Mouse (Mus musculus) layer of hippocampus, postnatal 36 days (tissue): ENCODE data around the gene Kifap3. TPM values are rescaled to one million over a fixed set of nuclear protein-coding genes. Genes with fewer than 3 reads are reported as not detected.
A peak's percentile ranks its signal among the peaks of the same experiment; 100 is the strongest.

Source experiments
- DNase-seq, 2 experiments: peaks; one replicate each; pipeline ENCODE4 v3.0.0; 2022
- total RNA-seq, 2 experiments: library from RNA; stranded (reverse); gene quantifications; 2 replicates each; pipeline ENCODE4 v1.2.3; 2021

Kifap3 gene
- total RNA-seq, 2 experiments from 2014 or later = 172 to 194 TPM

DNA sequence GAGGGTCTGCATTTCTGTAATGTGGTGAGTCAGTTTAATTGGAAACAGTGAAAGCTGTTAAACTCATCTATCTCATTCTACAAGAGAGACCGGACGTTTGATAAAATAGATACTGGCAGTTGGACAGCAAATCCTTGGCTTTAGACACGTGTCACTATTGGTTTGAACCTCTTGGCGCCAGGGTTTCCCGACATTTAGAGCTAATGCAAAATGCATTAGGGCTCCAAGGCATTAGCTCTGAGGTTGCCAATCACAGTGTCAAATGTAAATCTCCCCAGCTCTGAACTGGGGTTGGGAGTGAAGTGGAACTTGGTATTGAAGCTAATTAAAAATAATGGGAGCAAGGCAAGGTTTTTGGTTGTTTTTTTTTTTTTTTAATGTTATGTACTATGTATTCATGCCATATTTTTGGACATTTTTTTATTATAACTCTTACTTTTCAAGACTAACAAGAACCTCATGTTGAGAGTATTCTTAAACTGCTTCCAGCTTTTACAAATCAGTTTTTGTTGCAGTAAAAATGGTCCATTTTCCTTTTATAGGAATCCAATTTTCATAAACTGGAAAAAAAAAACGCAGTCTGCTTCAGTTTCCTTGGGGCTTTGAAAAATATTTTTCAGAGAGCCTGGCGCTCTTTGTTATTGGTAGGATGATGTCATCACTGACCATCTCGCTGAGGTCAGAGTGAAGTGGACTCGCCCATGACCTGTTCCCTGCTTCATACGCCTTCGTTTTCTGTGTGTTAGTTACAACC is 114.6 kb downstream of the Kifap3 start:
- no peak for DNase-seq

DNA sequence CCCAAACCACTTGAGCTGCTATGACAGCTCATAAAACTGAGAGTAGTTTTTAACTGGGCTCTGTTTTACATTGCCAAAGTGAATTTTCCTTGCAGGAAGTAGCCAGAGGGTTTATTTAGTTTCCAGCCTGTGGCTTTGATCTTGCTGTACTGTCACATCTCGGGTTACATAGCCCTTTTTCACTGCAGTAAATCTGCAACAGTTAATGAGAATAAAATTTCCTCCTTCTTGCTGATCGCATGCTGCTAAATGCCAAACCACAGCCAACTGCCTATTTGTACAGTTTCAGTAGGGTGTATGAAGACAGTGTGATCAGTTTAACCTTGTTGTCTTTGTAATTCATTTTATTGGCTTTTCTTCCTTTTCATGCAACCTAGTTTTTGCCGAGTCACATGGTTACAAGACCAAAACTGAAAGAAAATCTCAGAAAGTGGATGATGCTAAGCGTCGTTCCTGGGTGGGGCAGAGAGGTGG is 118.9 kb downstream of the Kifap3 start:
- no peak for DNase-seq

DNA sequence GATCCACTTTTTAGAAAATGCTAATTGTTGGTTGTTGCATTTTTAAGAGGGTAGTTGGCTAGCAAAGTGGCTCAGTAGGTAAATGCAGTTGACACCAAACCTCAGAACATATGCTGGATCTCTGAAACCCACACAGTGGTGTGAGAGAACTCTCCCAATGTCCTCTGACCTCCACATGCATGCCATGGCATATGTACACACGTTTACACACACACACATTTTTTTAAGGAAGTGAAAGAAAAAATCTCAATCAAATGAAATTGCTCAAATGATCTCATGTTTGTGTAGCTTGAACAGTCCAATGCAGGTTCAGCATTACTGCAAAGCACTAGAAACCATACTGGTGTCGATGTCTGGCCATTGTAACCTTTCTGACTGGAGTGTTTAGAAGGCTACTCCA is 120.2 kb downstream of the Kifap3 start:
- DNase-seq = no peak

DNA sequence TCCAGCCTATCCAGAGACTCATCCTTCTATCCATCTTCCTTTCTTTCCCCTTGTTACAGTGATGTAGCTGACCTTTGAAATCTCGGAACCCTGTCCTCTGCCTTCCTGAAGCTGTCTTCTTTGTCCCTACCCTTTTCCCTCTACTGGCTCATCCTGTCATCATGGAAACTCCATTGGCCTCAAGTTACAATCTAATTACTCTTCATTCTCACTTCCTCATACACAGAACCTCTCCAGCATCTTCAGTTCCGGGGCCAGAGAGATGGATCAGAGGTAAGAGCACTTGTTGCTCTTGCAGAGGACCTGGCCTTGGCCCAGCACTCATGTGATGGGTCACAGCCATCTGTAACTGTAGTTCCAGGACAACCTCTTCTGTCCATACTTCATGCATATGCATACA is 120.8 kb downstream of the Kifap3 start:
- DNase-seq = no peak

DNA sequence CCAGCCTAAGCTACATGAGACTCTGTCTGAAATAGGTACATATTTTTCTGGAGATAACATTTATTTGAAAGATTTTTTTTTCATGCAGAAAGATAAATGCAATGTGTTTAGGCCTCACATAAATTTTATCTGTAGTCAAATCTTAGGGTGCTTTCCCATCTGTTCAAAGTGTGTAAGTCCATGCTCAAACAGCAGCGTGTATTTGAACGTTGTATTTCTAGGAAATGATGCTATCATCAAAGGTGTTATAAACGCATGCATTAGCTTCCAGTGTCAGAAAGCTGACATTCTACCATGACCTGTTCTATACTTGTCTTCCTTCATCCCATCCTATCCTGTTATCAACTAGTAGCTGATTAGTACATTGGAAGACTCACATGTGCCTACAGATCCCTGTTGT is 124.0 kb downstream of the Kifap3 start:
- no peak for DNase-seq

DNA sequence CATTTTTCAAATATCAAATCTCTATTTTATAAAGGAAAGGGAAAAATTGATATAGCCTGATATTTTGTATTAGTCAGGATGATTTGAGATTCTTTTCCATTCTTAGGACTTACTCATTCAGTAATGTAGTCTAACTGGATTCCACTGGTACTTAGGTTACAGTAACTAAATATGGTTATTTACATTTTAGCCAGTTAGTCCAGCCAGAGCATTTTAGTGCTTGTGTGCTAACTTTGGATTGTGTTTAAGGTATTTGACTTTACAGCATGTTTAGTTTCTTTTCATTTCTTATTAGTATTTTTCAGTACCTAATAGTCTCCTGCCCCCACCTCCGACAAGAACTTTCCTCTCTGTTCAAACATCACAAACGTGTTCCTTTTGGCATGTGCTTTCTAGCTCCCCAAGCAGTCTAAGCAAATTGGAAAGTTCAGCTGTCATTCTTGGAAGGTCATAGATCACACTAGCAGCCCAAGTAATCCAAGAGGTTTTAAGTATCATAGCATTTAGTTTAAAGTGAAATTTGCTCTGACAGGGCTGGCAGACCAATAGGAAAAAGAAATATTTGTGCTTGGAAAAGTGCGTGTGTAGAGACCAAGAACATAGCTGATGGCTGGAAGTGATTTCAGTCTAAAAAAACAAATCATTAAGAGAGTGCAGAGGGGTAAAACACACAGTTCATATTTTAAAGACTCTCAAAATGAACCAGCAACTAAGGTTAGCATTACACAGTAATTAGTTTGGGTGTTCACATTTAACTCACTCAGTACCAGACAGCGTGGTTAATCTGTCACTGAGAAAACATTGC is 127.8 kb downstream of the Kifap3 start:
- no peak for DNase-seq

DNA sequence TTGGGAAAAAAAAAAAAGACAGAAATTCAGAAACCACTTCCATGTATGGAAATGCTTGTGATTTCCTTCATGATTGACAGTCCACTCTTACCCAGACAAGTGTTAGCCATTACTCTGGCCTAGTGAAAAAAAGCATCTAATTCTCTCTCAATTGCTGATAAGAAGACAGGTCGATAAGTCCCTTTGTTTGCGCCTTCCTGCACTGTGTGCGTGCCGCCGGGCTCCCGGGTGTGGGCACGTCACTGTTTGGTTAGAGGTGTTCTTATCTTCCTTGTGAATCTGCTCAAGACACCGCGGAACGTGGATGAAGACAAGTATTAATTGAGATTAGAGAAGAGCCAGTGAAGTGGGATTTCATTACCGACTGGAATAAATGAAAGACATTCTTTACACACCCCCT is 129.0 kb downstream of the Kifap3 start:
- no peak for DNase-seq

DNA sequence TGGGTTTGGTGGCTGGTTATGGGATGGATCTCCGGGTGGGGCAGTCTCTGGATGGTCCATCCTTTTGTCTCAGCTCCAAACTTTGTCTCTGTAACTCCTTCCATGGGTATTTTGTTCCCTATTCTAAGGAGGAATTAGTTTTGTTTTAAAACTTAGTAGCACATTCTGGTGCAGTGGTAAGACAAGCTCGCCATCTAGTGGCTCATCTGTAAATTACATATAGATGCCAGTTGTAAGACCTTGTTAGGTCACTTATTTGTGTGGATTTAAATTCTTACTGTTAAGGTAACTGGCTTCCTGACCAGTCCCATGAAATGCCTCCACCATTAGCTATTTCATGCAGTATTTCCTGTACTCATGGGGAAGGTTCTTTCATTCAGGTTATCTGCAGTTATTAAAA is 131.0 kb downstream of the Kifap3 start:
- DNase-seq = no peak

DNA sequence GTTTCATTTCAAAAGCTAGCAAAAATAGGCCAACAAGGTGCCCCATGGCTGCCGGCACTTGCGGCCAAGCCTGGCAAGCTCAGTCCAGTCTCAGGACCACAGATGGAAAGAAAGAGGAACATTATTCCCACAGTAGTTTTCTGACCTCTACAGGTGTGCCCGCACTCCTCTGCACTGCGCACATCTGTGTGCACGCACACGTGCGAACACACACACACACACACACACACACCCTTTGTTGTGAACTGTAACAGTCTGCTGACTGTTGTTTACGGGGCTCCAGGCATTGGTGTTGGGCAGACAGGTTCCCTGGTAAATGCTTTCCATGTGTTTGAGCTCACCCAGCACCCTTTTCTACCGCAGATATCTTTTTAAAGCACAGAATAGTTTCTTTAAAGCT is 131.4 kb downstream of the Kifap3 start:
- no peak for DNase-seq

DNA sequence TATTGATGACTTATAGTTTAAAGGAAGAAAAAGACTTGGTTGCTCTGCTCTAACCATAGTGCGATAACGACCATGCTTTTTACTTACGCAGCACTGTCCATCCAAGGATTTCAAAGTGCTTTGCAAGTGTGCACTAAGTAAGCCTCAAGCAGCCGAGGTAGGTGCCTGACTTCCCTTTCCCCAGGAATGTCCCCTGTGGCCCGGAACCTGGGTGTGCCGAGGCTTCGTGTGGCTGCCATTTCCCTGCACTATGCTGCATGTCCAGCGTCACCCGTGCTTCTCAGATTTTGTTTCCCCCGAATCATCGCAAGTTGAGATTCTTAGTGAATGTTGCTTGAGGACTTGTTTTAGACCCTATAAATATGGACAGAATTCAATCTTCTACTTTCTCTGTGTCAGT is 132.6 kb downstream of the Kifap3 start:
- DNase-seq = no peak

DNA sequence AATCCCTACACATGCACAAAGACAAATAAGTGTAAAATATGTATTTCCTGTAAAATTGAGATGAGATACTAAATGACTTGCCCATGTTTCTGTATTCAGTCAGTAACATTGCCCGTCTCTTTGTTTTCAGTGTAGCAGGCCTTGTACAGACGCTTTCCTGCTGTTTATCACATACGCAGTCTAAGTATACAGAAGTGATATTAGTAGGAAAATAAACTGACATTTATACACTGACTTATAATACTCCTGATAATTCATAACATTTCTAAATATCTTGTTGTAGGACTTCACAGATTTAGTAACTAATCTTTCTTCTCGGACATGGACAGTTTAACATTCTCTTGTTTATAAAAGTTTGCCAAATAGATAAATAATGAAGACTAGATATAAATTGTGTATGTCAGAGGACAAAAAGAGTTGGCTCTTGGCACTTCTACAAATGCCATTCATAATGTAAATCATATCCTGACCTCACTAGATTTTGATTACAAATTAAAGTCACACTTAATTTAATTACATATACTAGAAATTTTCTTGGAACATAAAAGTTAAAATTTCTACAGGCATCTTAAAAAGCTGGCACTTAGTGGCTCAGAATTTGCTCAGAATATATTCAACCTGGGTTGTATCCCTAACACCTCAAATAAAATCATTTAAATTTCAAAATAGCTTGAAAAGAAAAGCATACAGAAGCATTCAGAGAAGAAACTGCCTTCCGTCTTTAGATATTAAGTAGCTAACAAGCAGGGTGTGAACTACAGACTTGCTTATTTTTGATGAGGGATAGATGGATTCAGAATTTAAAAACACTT is 138.2 kb downstream of the Kifap3 start:
- no peak for DNase-seq

DNA sequence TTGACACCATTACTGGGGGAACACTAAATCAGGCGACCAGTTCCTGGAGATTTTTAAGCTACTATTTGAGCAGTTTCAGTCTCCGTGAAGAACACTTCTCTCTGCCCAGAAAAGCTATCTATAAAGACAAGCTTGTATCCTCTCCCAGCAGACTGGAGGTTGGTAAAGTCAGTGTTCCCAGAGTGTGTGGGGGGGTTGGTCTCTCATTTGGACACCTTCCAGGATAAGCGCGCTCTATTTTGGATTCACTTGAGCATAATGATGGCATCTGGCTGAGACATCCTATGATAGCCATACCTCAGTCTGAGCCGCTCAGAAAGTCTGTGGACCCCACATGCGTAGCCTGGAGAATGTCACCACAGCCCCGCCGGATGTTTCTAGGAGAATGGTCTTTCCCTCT is 144.7 kb downstream of the Kifap3 start:
- no peak for DNase-seq

DNA sequence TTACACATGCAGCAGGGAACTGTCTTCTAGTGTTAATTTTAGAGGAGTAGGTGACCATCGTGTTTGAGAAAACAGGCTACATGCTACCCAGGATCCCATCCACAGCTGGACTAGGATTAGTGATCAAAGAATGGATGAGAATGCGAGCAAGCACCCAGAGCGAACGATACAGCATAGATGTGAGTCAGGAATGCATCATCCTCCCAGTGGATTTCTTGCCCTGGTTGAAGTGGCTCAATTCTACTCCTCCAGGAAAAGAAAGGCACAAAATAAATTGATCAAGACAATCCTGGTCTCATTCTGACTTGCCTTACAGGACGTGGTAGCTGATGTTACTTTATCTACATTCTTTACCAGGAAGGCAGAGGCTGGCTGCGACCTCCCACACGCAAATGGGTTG is 149.5 kb downstream of the Kifap3 start, which contains the start of gene Scyl3:
Gene Scyl3, plus strand, starts transcription at position 255 of the 400 bp plus-strand sequence.
- DNase-seq = no peak

DNA sequence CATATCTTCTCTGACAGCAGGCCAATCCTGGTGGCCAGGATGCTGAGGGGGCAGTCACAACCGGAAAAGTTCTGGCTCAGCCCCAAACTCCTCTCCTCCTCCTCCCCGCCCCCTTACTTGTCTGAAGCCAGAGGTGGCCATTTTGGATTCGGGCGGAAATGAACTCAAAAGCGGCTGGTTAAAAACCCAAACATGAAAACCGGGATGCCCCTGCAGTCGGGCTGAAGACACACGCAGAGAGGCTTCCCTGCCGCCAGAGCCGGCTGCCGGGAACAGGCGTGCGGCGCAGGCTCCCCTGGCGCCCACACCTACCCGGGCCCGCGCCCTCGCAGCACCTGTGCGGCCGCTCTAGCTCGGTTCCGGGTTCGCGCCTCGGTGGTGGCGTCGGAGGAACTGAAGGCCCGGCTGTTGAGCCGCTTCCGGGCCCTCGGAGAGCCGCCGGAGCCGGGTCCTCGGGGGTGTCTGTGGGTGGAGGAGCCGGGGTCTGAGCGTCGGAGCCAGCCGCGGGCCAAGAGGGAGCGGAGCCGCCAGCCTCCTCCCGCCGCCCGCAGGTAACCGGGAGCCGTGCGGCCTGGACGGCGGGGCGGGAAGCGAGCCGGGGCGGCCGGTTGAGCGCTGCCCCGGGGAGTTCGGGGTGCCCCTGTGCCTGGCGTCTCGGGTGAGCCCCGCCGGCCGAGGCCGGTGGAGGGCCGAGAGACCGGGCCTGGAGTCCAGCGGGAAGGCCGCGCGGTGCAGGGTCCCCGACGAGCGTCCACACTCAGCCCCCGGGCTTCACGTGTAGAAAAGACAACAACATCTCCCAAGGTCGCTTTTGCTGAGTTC is 150.5 kb downstream of the Kifap3 start:
- DNase-seq = peak; percentile 86 to 87

DNA sequence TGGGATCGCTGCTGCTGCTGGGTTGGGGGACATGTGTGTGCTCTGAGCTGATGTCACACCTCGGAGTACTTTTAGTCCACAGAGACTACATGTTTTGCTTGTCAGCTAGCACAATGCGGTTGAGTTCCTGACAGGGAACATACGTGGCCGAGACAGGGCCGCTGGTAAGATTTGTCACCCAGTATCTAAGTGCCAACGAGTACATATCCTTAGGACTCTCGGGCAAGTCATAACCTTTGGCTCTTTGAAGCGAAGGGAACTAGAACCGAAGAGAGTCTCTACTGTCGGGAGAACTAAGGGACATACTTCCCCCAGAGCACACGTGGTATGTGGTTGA is 151.0 kb downstream of the Kifap3 start:
- no peak for DNase-seq

DNA sequence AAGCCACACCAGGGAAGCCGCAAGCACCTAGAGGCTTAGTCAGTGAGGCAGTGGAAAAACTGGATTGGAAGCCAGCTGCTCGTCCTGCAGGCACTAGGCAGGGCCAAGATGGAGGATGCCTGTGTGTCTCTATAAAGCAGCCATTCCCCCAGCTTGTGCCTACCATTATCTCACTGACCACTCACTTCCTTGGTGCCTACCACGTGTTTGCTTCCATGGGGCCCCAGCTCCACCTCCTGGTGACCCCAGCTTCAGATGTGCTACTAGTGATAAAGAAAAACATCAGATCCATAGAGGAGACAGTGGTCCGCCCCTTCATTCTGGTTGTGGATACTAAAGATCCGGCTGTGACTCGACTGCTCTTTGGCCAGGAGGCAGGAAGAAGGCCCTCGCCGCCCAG is 152.4 kb downstream of the Kifap3 start:
- no peak for DNase-seq

DNA sequence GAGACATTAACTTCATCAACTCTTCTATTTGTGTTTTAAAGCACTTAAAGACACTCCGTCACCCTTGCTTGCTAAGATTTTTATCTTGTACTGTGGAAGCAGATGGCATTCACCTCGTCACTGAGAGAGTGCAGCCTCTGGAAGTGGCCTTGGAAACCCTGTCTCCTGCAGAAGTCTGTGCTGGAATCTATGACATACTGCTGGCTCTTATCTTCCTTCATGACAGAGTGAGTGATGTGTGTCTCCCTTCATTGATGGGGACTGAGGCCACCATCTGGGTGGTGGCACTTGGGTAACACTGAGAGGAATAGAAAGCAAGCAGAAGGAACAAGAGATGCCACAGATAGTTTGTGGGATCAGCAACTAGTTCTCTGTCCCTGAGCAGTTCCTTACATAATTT is 155.2 kb downstream of the Kifap3 start:
- DNase-seq = no peak

DNA sequence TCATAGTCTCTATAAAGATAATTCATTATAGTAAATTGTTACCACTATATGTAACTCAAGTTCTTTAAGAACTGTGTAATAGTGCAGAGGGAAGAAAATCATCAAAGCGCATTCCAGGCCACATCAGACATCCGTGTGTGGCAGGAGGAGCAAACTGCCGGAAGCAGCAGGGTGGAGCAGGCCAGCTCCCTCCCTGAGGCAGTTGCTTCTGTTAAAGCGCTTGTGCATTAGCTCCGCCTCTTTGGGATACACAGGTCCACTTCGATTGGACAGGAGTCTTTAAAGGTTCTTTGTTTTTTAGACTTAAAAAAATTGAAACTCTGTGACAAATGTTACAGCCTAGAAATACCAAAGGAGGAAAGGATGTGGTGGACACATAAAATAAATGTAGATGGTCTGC is 162.7 kb downstream of the Kifap3 start:
- DNase-seq = no peak

DNA sequence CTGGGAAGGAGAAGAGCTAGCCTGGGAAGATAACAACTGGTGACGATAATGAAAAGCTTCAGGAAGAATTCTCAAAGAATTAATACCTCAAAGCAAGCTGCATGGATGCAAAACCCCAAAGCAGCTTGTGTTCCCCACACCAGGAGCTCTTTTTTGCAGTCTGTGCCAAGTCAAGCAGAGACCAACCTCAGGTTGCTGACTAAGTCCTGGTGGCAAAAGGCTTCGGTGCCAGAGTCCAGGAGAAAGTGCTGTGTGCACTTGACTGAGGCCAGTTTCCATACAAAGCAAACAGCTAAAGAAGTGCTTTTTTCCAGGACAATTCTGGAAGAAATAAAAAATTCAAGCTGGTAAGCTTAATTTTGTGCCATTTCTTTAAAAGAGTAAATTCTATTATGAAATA is 174.0 kb downstream of the Kifap3 start:
- DNase-seq = no peak

DNA sequence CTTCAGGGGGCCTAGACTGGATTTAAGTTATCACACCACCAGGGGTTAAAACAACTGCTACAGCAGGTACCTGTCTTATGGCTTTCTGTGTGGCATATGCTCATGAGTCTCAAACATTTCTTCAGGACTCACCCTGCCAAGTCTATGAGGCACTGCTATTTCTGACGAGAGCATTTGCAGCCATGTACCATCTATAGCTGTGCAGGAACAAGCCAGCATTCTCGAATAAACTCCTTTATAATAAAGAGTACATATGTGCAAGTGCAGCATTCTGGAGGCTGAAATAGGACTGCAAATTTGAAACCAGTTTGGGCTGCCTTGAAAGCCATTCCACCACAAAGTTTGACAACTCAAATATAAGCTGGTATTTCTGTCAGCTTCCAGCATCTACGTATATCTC is 178.7 kb downstream of the Kifap3 start:
- no peak for DNase-seq

DNA sequence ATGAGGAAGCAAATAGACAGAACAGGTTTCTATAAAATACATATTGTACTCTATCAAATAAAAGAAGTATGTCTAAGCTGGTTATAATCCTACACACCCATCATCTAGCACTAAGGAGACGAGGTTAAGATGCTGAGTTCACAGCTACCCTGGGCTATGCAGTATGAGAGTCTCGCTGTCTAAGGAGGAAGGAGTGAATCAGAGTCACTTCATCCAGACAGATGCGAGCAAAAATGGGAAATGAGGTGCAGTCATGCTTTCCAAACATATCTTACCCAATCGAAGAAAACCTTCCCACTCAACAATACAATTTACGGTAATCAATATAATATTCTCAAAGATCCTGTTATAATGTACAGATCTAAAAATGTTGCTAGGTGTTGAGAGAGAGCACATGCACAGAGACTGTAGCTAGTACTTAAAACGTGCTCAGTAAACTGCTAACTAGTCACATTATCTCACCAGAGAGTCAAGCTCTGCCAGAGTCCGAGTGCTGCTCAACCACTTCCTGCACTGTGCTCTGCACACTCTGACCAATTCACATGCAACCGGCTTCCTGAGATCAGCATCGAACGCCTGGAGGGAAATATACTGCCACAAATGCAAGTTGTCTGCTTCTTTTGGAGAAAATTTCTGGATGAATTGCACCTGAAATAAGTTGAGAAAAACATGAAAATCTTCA is 184.8 kb downstream of the Kifap3 start:
- no peak for DNase-seq
